Mouse (Mus musculus) bone marrow macrophage, adult 2 months (primary cell): ENCODE measurements at regions not wholly inside any gene's neighbourhood (a gene's known extent, or its start where the extent isn't known, plus 50 kb on each side); places are given as distances from the start of the nearest gene placed in this dataset.

ENCODE experiments used
- CTCF ChIP-seq: IDR thresholded peaks from 2 replicates; pipeline ENCODE4 v1.5.1; 2012; ENCODE audit warnings: low read depth, mild to moderate bottlenecking, low read length, moderate library complexity
- POLR2A ChIP-seq: IDR thresholded peaks from 2 replicates; pipeline ENCODE4 v1.6.1; 2012; ENCODE audit warnings: mild to moderate bottlenecking, low read depth, low read length, borderline replicate concordance

GRCm38 (mm10) chr1:73856811-73857210, 267.4 kb downstream of the Tns1 start:
- TF ChIP-seq POLR2A (no peak), CTCF (no peak)
